Mouse (Mus musculus): ENCODE data around the gene Adap1. TPM values are rescaled to one million over a fixed set of nuclear protein-coding genes. Genes with fewer than 3 reads are reported as not detected.

Gene Adap1
- polyA plus RNA-seq, 1 experiment from 2014 or later: 115 TPM

DNA sequence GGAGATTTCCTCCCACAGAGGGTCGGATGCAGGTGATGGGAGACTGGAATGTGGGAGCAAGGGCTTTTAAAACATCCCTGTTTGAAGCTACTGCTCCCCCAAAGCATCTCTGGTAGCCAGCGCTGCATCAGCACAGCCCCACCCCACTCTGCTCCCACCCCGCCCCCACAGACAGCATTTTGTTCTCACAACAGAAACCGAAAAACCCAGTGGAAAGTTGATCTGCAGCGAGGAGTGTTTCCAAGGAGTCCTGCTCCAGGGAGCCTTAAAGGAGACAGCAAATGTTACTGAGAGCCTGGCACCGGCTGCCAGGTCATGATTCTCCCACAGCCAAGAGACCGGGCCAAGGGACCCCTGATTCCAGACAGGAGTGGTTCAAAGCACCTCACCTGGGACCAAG, 5.3 kb upstream of the Adap1 start:
- WGBS: 71% methylated on average over 7 of the region's 7 CpGs
- H3K9ac ChIP-seq: no peak overlapping the region
- H3K4me1 ChIP-seq: 0 out of 2 replicates have a peak, but pooled peaks cover 1% of the 10 kb centered on the region
- H3K36me3 ChIP-seq (replicated peaks): peaks cover 4% of the 10 kb centered on the region; the same call in 1 of the 2 replicates
- H3K4me2 ChIP-seq: no peak overlapping the region
- no peak overlapping the region for H3K27ac ChIP-seq
- H3K4me3 ChIP-seq: no peak overlapping the region
- ATAC-seq (replicated peaks): no peak
- H3K27me3 ChIP-seq (replicated peaks): peaks cover 7% of the 10 kb centered on the region; the same call in 1 of the 2 replicates
- no peaks in the 10 kb centered on the region for H3K9me3 ChIP-seq

DNA sequence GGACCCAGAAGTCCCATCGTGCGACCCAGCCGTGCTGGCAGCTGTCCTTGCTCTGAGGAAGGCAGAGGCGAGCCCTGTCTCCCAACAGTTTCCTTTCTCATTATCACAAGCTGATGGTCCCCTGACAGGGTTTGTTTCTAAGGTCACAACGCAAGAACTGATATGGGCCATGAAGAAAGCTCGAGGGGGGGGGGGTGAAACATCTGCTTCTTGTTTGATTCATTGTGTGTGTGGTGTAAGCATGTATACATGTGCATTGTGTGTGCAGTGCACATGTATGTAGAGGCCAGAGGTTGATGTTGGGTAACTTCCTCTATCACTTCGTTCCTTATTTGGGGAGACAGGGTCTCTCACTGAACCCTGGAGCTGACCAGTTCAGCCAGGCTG, 2.2 kb upstream of the Adap1 start:
- Histone ChIP-seq H3K27ac (no peak overlapping the region), H3K9me3 (no peaks in the 10 kb centered on the region), H3K27me3 (replicated peaks) (peaks cover 14% of the 10 kb centered on the region; the same call in 1 of the 2 replicates), H3K4me2 (no peak overlapping the region), H3K9ac (no peak overlapping the region), H3K4me3 (no peak overlapping the region), H3K36me3 (replicated peaks) (no peaks in the 10 kb centered on the region), H3K4me1 (peaks cover 19% of the 10 kb centered on the region)
- 72% methylated on average over 7 of the region's 7 CpGs for WGBS
- ATAC-seq (replicated peaks): no peak

DNA sequence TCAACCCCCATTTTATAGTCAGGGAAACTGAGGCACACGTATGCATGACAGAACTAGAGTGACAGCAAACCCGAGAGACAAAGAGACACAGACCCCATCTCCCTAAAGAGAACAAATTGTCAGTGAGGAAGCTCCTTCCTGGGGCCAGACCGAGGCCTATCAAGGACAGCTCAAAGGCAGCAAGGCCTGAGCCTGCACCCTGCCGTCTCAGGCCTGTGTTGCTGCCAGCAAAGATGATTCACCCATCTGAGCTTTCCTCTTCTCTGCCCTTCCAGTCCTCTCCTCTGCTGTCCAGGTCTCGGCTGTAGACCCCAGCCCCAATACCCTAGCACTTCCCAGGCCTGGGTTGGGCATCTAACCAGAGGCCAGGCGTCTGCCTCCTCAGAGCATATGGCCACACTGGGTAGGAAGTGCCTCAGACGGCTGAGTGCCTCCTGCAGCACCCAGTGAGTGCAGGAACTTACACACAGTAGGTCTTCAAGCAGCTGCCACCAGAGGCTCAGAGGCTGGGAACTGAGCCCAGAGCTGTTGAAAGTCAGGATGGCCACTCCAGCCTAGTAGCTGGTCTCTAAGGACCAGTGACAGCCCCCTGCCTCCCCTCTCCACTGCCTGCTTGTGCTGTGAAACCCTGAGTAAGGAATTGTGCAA, 1.7 kb upstream of the Adap1 start:
- no peak overlapping the region for H3K4me3 ChIP-seq
- no peaks in the 10 kb centered on the region for H3K36me3 ChIP-seq (replicated peaks)
- H3K9me3 ChIP-seq: no peaks in the 10 kb centered on the region
- H3K27me3 ChIP-seq (replicated peaks): peaks cover 14% of the 10 kb centered on the region; the same call in 1 of the 2 replicates
- H3K4me1 ChIP-seq: peaks cover 19% of the 10 kb centered on the region
- no peak overlapping the region for H3K9ac ChIP-seq
- no peak overlapping the region for H3K4me2 ChIP-seq
- no peak for ATAC-seq (replicated peaks)
- WGBS: 69% methylated on average over 7 of the region's 7 CpGs
- no peak overlapping the region for H3K27ac ChIP-seq

DNA sequence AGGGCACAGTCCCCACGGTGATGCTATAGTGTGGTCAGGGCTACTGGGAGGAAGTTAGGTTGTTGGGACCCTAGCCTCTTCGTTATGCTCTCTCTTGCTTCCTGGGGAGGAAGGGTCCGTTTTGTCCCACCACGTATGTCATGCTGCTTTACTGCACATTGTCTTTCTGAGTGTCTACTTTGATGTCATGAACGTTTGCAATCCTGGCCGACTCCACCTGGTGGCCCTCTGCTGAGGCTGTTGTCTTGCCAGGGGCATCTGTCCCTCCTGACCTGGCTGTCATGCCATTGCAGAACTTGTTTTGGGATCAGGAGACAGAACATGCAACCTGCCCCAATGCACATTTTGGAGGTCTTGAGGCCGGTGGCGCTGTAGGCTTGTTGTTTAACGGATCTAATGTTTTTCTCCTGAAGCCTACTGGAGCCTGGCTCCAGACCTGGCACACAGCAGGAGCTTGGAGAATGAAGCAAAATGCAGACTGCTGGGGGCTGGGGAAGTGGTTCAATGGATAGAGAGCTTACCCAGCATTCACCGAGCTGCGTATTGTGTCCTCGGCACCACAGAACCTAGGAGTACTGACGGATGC, 782 bp upstream of the Adap1 start:
- Histone ChIP-seq H3K4me1 (peaks cover 19% of the 10 kb centered on the region), H3K36me3 (replicated peaks) (no peaks in the 10 kb centered on the region), H3K27me3 (replicated peaks) (peaks cover 14% of the 10 kb centered on the region; the same call in 1 of the 2 replicates), H3K9me3 (no peaks in the 10 kb centered on the region), H3K4me2 (peak overlapping the region; percentile 69; the same call in 1 of the 2 replicates), H3K27ac (no peak overlapping the region), H3K4me3 (no peak overlapping the region), H3K9ac (no peak overlapping the region; the same call in 1 of the 2 replicates)
- ATAC-seq (replicated peaks): no peak
- WGBS: 62% methylated on average over 13 of the region's 13 CpGs

DNA sequence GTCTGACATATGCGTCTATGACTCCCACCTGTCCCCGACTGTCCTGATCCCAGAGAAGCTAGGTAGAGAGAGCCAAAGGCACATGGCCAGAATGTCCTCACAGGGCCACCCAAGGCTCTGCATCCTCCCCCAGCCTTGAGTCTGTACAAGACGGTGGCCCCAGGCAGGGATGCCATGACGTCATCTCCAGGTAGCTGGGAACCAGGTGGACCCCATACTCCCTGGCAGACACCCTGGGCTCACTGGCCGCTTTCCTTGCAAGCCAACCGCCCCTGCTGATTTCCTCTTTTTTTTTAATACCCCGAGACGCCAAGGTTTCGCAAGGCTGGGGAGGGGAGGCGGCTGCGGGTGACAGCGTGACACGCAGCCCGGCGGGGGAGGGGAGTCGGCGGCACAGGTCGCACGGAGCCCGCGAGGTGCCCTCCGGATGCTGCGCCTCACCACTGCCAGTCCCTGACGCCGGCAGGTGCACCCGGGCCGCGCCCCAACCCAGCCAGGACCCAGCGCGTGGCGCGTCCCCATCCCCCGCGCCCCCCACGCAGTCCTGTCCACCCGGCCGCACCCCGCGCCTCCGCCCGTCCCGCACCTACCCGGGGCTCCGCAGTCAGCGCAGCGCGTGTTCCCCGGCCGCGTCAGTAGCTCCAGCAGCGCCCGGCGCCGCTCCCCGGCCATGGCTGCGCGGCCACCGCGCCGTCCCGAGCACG, 579 bp downstream of the Adap1 start:
- WGBS: 2% methylated on average over 53 of the region's 62 CpGs
- peak overlapping the region; percentile 83 for H3K9ac ChIP-seq
- H3K36me3 ChIP-seq (replicated peaks): no peaks in the 10 kb centered on the region
- peak; percentile 51 for ATAC-seq (replicated peaks)
- H3K4me1 ChIP-seq: peaks cover 19% of the 10 kb centered on the region
- peaks cover 14% of the 10 kb centered on the region; the same call in 1 of the 2 replicates for H3K27me3 ChIP-seq (replicated peaks)
- H3K4me2 ChIP-seq: peak overlapping the region; percentile 69
- H3K27ac ChIP-seq: peak overlapping the region; percentile 74
- no peaks in the 10 kb centered on the region for H3K9me3 ChIP-seq
- H3K4me3 ChIP-seq: peak overlapping the region; percentile 79

DNA sequence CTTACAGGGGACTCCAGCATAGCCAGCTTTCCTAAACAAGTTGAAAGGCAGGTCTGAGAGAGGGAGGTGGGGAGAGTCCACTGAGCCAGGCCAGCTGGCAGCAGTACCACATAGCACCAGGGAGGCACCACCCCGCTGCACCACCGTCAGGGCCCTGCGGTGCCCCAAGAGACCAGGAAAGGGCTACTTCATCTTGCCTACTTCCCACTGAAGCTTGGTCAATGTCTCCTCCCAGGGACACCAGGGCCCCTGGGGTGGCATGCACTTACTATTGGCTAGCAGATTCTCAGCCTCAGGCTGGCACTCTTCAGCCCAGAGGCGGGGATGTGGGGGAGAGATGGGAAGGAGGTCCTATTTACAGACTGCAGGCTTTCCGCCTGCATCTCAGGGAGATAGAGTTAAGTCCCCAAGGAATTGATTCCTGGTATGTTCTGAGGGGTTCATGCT, 1.4 kb downstream of the Adap1 start:
- peaks cover 19% of the 10 kb centered on the region for H3K4me1 ChIP-seq
- H3K27ac ChIP-seq: peak overlapping the region; percentile 74; the same call in 1 of the 2 replicates
- peak overlapping the region; percentile 79 for H3K4me3 ChIP-seq
- peak overlapping the region; percentile 83 for H3K9ac ChIP-seq
- ATAC-seq (replicated peaks): 0 out of 2 replicates have a peak, but pooled peaks have one; percentile 6
- H3K9me3 ChIP-seq: no peaks in the 10 kb centered on the region
- peaks cover 14% of the 10 kb centered on the region; the same call in 1 of the 2 replicates for H3K27me3 ChIP-seq (replicated peaks)
- peak overlapping the region; percentile 69 for H3K4me2 ChIP-seq
- no peaks in the 10 kb centered on the region for H3K36me3 ChIP-seq (replicated peaks)
- WGBS: 47% methylated on average over 5 of the region's 5 CpGs

DNA sequence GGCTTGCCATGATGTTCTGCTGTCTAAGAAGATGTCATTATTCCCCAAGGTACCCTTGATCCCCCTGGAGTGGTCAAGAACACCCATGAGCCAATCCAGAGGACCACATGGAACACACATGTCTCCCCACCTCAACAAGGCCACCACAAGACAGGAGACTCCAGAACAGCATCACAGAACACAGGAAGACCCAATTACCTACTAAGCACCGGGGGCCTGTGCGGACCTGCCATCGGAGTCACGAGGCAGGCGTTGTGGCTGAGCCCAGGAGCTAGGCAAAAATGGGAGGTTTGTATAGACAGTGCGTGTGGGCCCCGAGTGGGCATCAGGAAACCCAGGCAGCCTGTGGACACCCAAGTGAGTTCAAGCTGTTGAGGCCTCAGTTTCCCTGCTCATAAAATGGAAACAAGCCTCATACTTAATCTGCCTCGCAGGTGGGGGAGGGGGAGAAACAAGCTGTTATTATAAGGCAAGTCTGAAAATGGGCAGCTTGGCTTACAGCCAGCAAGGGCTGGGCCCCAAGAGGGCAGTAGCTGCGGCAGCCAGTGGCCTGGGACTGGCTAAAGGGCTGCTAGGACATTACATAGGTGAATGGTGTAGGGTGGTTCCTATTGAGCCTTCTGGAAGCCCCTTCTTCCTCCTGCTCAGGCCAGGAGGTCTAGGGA, 2.0 kb downstream of the Adap1 start:
- Histone ChIP-seq H3K9me3 (no peaks in the 10 kb centered on the region), H3K27ac (no peak overlapping the region), H3K4me2 (peak overlapping the region; percentile 69), H3K27me3 (replicated peaks) (peaks cover 14% of the 10 kb centered on the region; the same call in 1 of the 2 replicates), H3K36me3 (replicated peaks) (no peaks in the 10 kb centered on the region), H3K4me3 (peak overlapping the region; percentile 79), H3K9ac (no peak overlapping the region), H3K4me1 (peaks cover 19% of the 10 kb centered on the region)
- ATAC-seq (replicated peaks): no peak
- 83% methylated on average over 9 of the region's 9 CpGs for WGBS

DNA sequence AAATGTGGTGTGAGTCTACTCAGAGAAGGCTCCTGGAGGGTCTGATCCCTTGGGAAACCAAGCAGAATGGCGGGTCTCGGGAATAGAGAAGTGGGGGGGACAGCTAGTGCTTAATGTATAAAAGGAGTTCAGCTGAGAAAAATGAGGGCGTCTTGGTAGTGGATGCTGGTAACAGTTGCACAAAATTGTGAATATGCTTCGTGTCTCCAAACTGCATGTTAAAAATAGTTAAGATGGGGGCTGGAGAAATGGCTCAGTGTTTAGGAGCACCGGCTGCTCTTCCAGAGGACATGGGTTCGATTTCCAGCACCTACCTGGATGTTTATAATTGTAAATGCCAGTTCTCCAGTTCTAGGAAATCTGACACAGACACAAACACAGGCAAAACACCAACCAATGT, 4.1 kb downstream of the Adap1 start:
- H3K27me3 ChIP-seq (replicated peaks): peaks cover 13% of the 10 kb centered on the region; the same call in 1 of the 2 replicates
- no peaks in the 10 kb centered on the region for H3K9me3 ChIP-seq
- 82% methylated on average over 6 of the region's 6 CpGs for WGBS
- no peaks in the 10 kb centered on the region for H3K36me3 ChIP-seq (replicated peaks)
- no peak overlapping the region for H3K9ac ChIP-seq
- no peak for ATAC-seq (replicated peaks)
- H3K4me1 ChIP-seq: peaks cover 19% of the 10 kb centered on the region
- H3K27ac ChIP-seq: no peak overlapping the region
- H3K4me3 ChIP-seq: no peak overlapping the region
- no peak overlapping the region for H3K4me2 ChIP-seq

DNA sequence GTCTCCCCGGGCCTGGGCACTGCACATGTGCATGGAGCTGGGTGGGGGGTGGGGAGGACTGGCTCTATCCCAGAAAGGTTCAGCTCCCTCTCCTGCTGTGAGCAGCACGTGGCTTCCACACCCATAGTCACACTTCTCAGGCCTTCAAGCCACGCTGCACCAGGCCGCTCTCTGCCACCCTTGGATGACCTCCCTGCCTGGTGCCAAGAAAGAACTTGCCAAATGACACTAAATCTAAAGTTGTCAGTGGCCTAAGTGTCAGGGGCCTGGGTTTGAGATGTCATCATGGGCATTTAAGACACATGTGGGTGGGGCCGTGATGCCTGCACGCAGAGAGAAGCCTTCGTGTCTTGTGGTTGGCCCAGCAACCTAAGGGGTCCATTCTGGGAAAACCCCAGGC, 5.0 kb downstream of the Adap1 start:
- ATAC-seq (replicated peaks): no peak
- 82% methylated on average over 7 of the region's 7 CpGs for whole genome bisulfite sequencing
- Histone ChIP-seq H3K9ac (no peak overlapping the region), H3K4me1 (peaks cover 16% of the 10 kb centered on the region), H3K9me3 (no peaks in the 10 kb centered on the region), H3K4me2 (no peak overlapping the region), H3K27ac (no peak overlapping the region), H3K4me3 (no peak overlapping the region), H3K27me3 (replicated peaks) (0 out of 2 replicates have a peak, but pooled peaks cover 8% of the 10 kb centered on the region), H3K36me3 (replicated peaks) (no peaks in the 10 kb centered on the region)

DNA sequence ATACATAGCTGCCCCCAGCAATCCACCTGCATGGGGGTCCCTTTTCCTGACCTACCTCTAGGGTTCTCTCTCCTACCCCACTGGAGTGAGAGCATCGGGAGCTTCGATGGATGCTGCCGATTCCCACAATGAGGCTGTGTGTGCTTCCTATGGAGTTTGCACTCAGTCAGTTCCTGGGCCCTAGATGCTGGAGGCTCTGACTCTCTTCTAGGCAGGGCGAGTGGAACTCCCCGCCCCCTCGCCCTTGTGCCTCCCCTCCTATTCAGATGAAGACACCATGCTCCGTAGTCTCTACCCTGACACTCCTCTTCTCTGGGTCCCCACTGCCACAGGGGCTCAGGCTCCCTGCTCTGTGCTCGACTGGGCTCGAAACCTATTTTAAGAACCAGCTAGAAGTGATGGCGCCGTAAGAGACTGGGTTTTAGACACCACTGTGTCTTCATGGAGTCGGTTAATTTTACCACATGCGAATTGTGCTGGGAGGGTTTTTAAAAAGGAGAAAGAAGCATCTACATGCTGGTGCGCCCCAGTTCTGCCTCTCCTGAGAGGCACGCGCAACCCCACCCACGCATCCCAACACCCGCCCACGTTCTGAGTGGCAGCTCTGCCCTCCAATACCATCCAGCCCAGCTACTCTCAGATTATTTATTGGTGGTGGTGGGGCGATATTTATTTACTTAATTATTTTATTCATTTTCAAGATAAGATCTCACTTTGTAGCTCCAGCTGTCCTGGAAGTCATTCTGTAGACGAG, 7.5 kb downstream of the Adap1 start:
- H3K9me3 ChIP-seq: no peaks in the 10 kb centered on the region
- no peak overlapping the region for H3K4me3 ChIP-seq
- 61% methylated on average over 21 of the region's 21 CpGs for WGBS
- H3K27ac ChIP-seq: no peak overlapping the region
- H3K4me1 ChIP-seq: peaks cover under 1% of the 10 kb centered on the region; the same call in 1 of the 2 replicates
- H3K9ac ChIP-seq: no peak overlapping the region
- no peak for ATAC-seq (replicated peaks)
- no peaks in the 10 kb centered on the region for H3K36me3 ChIP-seq (replicated peaks)
- H3K27me3 ChIP-seq (replicated peaks): no peaks in the 10 kb centered on the region
- H3K4me2 ChIP-seq: no peak overlapping the region

DNA sequence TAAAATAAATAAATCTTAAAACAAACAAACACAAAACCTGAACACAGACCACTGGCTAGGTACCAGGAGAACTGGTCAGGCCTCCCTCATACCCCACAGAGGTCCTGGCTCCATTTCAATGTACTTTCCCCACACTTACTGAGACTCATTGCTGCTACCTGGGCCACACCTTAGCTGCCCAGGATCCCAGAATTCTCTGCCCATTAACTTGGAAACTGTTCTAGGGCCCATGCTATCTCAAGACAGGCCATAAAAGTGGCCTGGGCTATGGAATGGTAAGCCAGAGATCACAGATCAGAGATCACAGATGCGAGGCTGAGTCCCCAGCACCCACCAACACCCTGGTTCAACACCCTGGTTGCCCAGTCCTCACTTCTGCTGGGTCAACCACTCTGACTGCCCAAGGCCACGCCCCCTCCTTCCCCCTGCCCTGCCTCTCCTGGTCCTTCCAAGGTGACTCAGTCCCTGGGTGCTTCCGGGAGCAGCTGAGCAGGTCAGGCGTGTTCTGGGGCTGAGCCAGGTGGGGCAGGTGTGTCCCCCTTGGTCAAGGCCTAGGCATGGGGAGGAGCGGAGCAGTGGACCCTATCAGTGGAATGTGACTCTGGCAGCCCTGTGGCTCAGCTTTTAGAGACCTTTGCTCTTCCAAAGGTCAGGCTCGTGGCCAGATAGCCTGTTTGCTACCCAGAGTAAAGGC, 8.3 kb downstream of the Adap1 start:
- H3K36me3 ChIP-seq (replicated peaks): no peaks in the 10 kb centered on the region
- H3K27ac ChIP-seq: no peak overlapping the region
- H3K9me3 ChIP-seq: no peaks in the 10 kb centered on the region
- no peak for ATAC-seq (replicated peaks)
- 77% methylated on average over 6 of the region's 6 CpGs for WGBS
- no peaks in the 10 kb centered on the region for H3K4me1 ChIP-seq
- H3K9ac ChIP-seq: no peak overlapping the region
- H3K4me3 ChIP-seq: no peak overlapping the region
- H3K27me3 ChIP-seq (replicated peaks): no peaks in the 10 kb centered on the region
- no peak overlapping the region for H3K4me2 ChIP-seq

Data from midbrain, embryonic 15.5 days (tissue).